Mouse (Mus musculus): ENCODE data around the gene Limch1. TPM values are rescaled to one million over a fixed set of nuclear protein-coding genes. Genes with fewer than 3 reads are reported as not detected.

Gene Limch1
- polyA plus RNA-seq, 1 experiment from 2014 or later, result 28.2 TPM

DNA sequence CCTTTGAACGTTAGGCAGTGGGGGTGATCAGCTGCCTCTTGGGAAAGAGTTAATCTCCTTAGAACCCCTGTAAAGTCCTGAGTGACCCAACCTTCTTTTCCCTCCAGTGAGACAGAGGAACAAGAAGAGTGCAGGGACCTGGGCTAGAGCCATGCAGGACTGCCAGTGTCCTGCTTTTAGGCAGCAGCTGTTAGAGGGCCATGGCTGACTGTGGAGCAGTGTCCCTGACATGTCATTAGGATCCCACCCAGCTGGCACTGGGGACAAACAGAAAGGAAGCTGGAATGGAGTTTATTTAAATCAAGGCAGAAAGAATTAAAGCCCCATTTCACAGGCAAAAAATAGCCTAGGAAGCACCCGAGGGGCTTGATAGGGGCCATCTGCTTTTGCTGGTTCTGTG is 64.8 kb downstream of the Limch1 start:
- H3K4me3 ChIP-seq (ENCODE audit: control insufficient read depth in 1 of 2, insufficient read depth in 1 of 2, low read depth in 1 of 2, low read length in 2 of 2), result no peak overlapping the region
- WGBS, result 64% methylated on average over 2 of the region's 2 CpGs
- H3K4me1 ChIP-seq (ENCODE audit: control insufficient read depth in 2 of 2, insufficient read depth in 2 of 2, low read length in 2 of 2), result no peaks in the 10 kb centered on the region
- no peak overlapping the region for H3K9ac ChIP-seq (ENCODE audit: low read length)
- 0 out of 2 replicates have a peak, but pooled peaks cover 3% of the 10 kb centered on the region for H3K27me3 ChIP-seq (ENCODE audit: control insufficient read depth, insufficient read depth, low read length)
- H3K9me3 ChIP-seq (ENCODE audit: control insufficient read depth, low read length), result no peaks in the 10 kb centered on the region
- no peaks in the 10 kb centered on the region for H3K36me3 ChIP-seq (ENCODE audit: control insufficient read depth, insufficient read depth, low read length)
- H3K27ac ChIP-seq (replicated peaks in 1 of 2; ENCODE audit: control insufficient read depth in 1 of 2, insufficient read depth in 1 of 2, low read depth in 2 of 2, low read length in 2 of 2), result no peak overlapping the region
- ATAC-seq (ENCODE audit: insufficient number of reproducible peaks, insufficient read depth, low FRiP score, low read depth), result no peak
- H3K4me2 ChIP-seq (ENCODE audit: low read length), result no peak overlapping the region

DNA sequence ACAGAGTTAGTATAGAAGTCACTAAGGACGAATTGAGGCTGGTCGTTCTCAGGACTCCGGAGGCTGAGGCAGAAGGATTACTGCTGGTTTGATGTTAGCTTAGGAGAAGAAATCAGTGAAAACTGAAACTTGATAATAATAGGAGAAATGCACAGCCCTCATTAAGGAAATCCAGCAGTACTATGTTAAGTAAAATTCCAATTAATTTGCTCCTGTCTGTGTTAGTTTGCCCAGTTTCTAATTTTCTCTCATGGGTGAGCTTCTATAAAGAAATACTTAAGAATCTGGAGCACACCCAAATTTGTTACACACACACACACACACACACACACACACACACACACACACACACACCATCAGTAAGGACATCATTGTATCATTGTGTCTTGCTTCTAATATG is 69.0 kb downstream of the Limch1 start:
- Histone ChIP-seq H3K9me3 (ENCODE audit: control insufficient read depth, low read length) (no peaks in the 10 kb centered on the region), H3K27me3 (ENCODE audit: control insufficient read depth, insufficient read depth, low read length) (0 out of 2 replicates have a peak, but pooled peaks cover 3% of the 10 kb centered on the region), H3K9ac (ENCODE audit: low read length) (no peak overlapping the region), H3K4me2 (ENCODE audit: low read length) (no peak overlapping the region), H3K27ac (replicated peaks in 1 of 2; ENCODE audit: control insufficient read depth in 1 of 2, insufficient read depth in 1 of 2, low read depth in 2 of 2, low read length in 2 of 2) (no peak overlapping the region), H3K4me3 (ENCODE audit: control insufficient read depth in 1 of 2, insufficient read depth in 1 of 2, low read depth in 1 of 2, low read length in 2 of 2) (no peak overlapping the region), H3K36me3 (ENCODE audit: control insufficient read depth, insufficient read depth, low read length) (no peaks in the 10 kb centered on the region), H3K4me1 (ENCODE audit: control insufficient read depth in 2 of 2, insufficient read depth in 2 of 2, low read length in 2 of 2) (no peaks in the 10 kb centered on the region)
- no peak for ATAC-seq (ENCODE audit: insufficient number of reproducible peaks, insufficient read depth, low FRiP score, low read depth)
- WGBS, result 91% methylated on average over 3 of the region's 3 CpGs

DNA sequence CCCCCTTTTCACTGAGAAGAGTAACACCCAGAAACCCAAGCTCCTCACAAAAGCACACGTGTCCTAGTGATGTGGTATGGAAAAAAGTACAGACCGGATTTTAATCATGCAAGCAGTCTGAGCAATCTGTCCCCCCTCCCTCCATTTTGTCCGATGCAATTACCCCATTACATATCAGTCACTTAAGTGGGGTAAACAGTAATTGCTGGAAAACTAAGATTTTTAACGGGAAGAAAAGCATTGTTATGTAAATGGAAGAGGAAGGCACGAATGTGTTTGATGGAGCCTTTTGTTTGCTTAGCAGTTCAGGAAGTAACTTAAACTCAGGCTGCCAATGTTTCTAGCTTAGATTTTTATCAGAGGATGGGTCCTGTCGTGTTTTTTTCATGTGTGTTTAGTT is 70.2 kb downstream of the Limch1 start:
- H3K27me3 ChIP-seq (ENCODE audit: control insufficient read depth, insufficient read depth, low read length), result 0 out of 2 replicates have a peak, but pooled peaks cover 3% of the 10 kb centered on the region
- no peak overlapping the region for H3K4me3 ChIP-seq (ENCODE audit: control insufficient read depth in 1 of 2, insufficient read depth in 1 of 2, low read depth in 1 of 2, low read length in 2 of 2)
- H3K27ac ChIP-seq (replicated peaks in 1 of 2; ENCODE audit: control insufficient read depth in 1 of 2, insufficient read depth in 1 of 2, low read depth in 2 of 2, low read length in 2 of 2), result no peak overlapping the region
- H3K36me3 ChIP-seq (ENCODE audit: control insufficient read depth, insufficient read depth, low read length), result no peaks in the 10 kb centered on the region
- H3K9ac ChIP-seq (ENCODE audit: low read length), result no peak overlapping the region
- no peaks in the 10 kb centered on the region for H3K4me1 ChIP-seq (ENCODE audit: control insufficient read depth in 2 of 2, insufficient read depth in 2 of 2, low read length in 2 of 2)
- ATAC-seq (ENCODE audit: insufficient number of reproducible peaks, insufficient read depth, low FRiP score, low read depth), result no peak
- H3K4me2 ChIP-seq (ENCODE audit: low read length), result no peak overlapping the region
- 46% methylated on average over 6 of the region's 6 CpGs for WGBS
- H3K9me3 ChIP-seq (ENCODE audit: control insufficient read depth, low read length), result no peaks in the 10 kb centered on the region

DNA sequence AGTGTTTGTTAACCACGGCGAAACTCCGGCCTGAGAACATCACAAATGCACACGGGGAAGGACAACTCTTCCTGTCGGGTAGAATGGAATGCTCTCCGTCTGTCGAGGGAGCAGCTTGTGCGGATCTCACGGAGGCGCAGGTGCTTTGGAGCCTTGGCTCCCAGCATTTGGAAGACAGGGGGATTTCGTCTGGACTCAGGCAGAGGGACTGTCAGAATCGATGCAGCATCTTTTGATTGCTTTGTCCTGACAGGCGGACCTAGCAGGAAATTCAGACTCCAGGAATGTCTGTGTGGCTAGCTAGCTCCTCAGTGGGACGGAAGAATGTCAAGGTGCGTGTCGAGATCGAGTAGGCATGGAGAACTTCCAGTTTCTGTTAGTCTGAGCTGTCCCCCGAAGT is 71.1 kb downstream of the Limch1 start:
- H3K4me3 ChIP-seq (ENCODE audit: control insufficient read depth in 1 of 2, insufficient read depth in 1 of 2, low read depth in 1 of 2, low read length in 2 of 2), result no peak overlapping the region
- no peaks in the 10 kb centered on the region for H3K4me1 ChIP-seq (ENCODE audit: control insufficient read depth in 2 of 2, insufficient read depth in 2 of 2, low read length in 2 of 2)
- 73% methylated on average over 18 of the region's 18 CpGs for WGBS
- no peak overlapping the region for H3K27ac ChIP-seq (replicated peaks in 1 of 2; ENCODE audit: control insufficient read depth in 1 of 2, insufficient read depth in 1 of 2, low read depth in 2 of 2, low read length in 2 of 2)
- no peak for ATAC-seq (ENCODE audit: insufficient number of reproducible peaks, insufficient read depth, low FRiP score, low read depth)
- H3K4me2 ChIP-seq (ENCODE audit: low read length), result no peak overlapping the region
- 0 out of 2 replicates have a peak, but pooled peaks cover 3% of the 10 kb centered on the region for H3K27me3 ChIP-seq (ENCODE audit: control insufficient read depth, insufficient read depth, low read length)
- H3K9me3 ChIP-seq (ENCODE audit: control insufficient read depth, low read length), result no peaks in the 10 kb centered on the region
- no peak overlapping the region for H3K9ac ChIP-seq (ENCODE audit: low read length)
- H3K36me3 ChIP-seq (ENCODE audit: control insufficient read depth, insufficient read depth, low read length), result no peaks in the 10 kb centered on the region

DNA sequence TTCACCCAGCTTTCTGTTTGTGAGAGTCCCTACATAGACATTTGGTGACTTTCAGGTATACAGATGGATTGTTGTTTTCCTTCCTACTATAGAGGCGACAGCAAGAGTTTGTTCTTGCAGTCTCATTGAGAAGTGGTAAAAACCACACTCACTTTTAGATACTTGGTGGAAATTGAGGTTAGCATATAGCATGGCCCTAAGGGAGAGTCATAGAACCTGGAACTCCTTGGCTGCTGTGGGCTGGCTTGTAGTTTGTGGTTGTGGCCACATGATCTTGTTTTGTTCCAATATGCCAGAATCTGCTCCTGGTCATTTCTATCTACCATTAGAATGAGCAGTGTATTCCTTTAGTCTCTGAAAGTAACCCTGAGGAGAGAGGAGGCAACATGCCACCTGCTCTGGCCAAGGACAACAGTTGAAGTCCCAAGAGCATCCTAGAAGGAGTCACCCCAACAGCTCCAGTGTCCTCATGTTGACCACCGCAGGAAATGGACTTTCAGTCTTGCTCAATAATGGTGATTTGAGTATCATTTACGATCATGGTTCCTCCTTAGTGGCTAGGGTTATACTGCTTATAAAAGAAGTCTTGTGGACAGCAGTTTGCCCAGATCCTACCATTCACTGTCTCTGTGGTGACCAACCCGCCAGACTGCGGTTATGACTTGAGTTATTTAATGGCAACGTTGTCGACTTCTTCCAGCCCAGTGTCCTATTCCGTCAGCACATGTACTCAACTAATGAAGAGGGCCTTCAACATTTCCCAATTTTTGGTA is 71.7 kb downstream of the Limch1 start:
- Histone ChIP-seq H3K4me1 (ENCODE audit: control insufficient read depth in 2 of 2, insufficient read depth in 2 of 2, low read length in 2 of 2) (no peaks in the 10 kb centered on the region), H3K36me3 (ENCODE audit: control insufficient read depth, insufficient read depth, low read length) (no peaks in the 10 kb centered on the region), H3K4me2 (ENCODE audit: low read length) (no peak overlapping the region), H3K27ac (replicated peaks in 1 of 2; ENCODE audit: control insufficient read depth in 1 of 2, insufficient read depth in 1 of 2, low read depth in 2 of 2, low read length in 2 of 2) (no peak overlapping the region), H3K4me3 (ENCODE audit: control insufficient read depth in 1 of 2, insufficient read depth in 1 of 2, low read depth in 1 of 2, low read length in 2 of 2) (no peak overlapping the region), H3K27me3 (ENCODE audit: control insufficient read depth, insufficient read depth, low read length) (0 out of 2 replicates have a peak, but pooled peaks cover 3% of the 10 kb centered on the region), H3K9ac (ENCODE audit: low read length) (no peak overlapping the region), H3K9me3 (ENCODE audit: control insufficient read depth, low read length) (no peaks in the 10 kb centered on the region)
- ATAC-seq (ENCODE audit: insufficient number of reproducible peaks, insufficient read depth, low FRiP score, low read depth), result no peak
- WGBS, result 88% methylated on average over 8 of the region's 8 CpGs

DNA sequence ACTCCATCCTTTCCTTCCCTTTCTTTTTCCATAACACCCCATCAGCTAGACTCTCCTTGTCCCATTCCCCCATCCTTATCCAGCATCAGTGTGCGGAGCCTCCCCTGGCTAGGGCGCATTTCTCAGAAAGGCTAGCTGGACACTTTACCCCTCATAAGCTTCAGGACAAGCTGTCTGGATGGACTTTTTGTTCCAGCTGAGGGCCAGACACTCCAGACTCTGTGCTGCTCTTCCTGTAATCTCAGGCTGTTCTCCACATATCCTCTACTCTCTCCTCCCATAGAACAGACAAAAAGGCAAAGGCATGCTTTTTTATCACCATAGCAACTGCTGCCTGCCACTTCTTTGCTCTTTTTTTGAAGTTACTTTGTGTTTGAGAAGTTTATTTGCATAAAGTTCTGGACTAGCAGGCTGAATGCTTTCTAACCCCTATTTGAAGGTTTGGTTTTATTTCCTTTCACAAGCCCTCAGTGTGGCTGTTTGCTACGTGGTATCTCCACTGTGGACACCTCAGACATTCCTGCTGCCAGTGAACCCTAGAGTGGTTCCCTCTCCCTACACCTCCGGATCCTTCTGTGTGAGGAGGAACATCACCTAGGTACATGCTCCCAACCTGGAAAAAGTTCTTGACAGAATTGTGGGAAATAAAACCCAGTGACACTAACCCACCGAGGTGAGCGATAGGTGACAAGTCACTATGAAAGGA is 77.0 kb downstream of the Limch1 start:
- Histone ChIP-seq H3K27ac (replicated peaks in 1 of 2; ENCODE audit: control insufficient read depth in 1 of 2, insufficient read depth in 1 of 2, low read depth in 2 of 2, low read length in 2 of 2) (no peak overlapping the region), H3K4me2 (ENCODE audit: low read length) (no peak overlapping the region), H3K9ac (ENCODE audit: low read length) (no peak overlapping the region), H3K9me3 (ENCODE audit: control insufficient read depth, low read length) (no peaks in the 10 kb centered on the region), H3K36me3 (ENCODE audit: control insufficient read depth, insufficient read depth, low read length) (no peaks in the 10 kb centered on the region), H3K27me3 (ENCODE audit: control insufficient read depth, insufficient read depth, low read length) (no peaks in the 10 kb centered on the region), H3K4me3 (ENCODE audit: control insufficient read depth in 1 of 2, insufficient read depth in 1 of 2, low read depth in 1 of 2, low read length in 2 of 2) (no peak overlapping the region), H3K4me1 (ENCODE audit: control insufficient read depth in 2 of 2, insufficient read depth in 2 of 2, low read length in 2 of 2) (no peaks in the 10 kb centered on the region)
- 81% methylated on average over 6 of the region's 6 CpGs for WGBS
- no peak for ATAC-seq (ENCODE audit: insufficient number of reproducible peaks, insufficient read depth, low FRiP score, low read depth)

DNA sequence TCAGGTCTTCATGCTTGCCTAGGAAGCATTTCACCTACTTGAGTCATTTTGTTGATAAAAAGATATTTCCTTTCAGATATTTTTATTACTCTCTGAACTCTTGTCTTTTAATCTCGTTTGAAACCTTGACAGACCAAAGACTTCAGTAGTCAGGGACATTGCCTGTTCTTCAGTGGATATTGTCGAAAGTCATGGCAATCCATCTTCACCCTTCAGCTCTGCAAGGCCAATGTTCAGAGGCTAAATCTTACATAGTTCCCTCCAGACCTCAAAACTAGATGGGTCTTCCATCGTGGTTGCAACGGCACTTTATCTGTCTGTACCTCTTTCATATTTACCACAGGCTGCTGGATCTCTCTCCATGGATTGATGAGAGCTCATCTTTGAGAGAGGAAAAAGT is 80.0 kb downstream of the Limch1 start:
- WGBS, result 79% methylated on average over 4 of the region's 4 CpGs
- Histone ChIP-seq H3K9me3 (ENCODE audit: control insufficient read depth, low read length) (no peaks in the 10 kb centered on the region), H3K4me3 (ENCODE audit: control insufficient read depth in 1 of 2, insufficient read depth in 1 of 2, low read depth in 1 of 2, low read length in 2 of 2) (no peak overlapping the region), H3K4me2 (ENCODE audit: low read length) (no peak overlapping the region), H3K9ac (ENCODE audit: low read length) (no peak overlapping the region), H3K36me3 (ENCODE audit: control insufficient read depth, insufficient read depth, low read length) (no peaks in the 10 kb centered on the region), H3K27ac (replicated peaks in 1 of 2; ENCODE audit: control insufficient read depth in 1 of 2, insufficient read depth in 1 of 2, low read depth in 2 of 2, low read length in 2 of 2) (no peak overlapping the region), H3K27me3 (ENCODE audit: control insufficient read depth, insufficient read depth, low read length) (no peaks in the 10 kb centered on the region), H3K4me1 (ENCODE audit: control insufficient read depth in 2 of 2, insufficient read depth in 2 of 2, low read length in 2 of 2) (no peaks in the 10 kb centered on the region)
- ATAC-seq (ENCODE audit: insufficient number of reproducible peaks, insufficient read depth, low FRiP score, low read depth), result no peak

Data from heart, embryonic 14.5 days (tissue).